Mouse (Mus musculus) 3T3-L1 (cell line): ENCODE results near the gene Xpo4.
A peak's percentile ranks its signal among the peaks of the same experiment; 100 is the strongest.

Experiments
- DNase-seq: peaks from one replicate; pipeline ENCODE4 v3.0.0-alpha.2; 2015; ENCODE audit warnings: low read depth, low spot score

The Xpo4 gene

GRCm38 (mm10) chr14:57609816-57610329, 55.4 kb downstream of the Xpo4 start:
- no peak for DNase-seq

- DNase-seq: peak; percentile 91
Observed at GRCm38 (mm10) chr14:57607500-57607899, 57.7 kb downstream of the Xpo4 start.

GRCm38 (mm10) chr14:57606663-57607365, 58.4 kb downstream of the Xpo4 start:
- peak; percentile 73 for DNase-seq

GRCm38 (mm10) chr14:57593279-57593678, 72.0 kb downstream of the Xpo4 start:
- no peak for DNase-seq

GRCm38 (mm10) chr14:57591830-57592229, 73.4 kb downstream of the Xpo4 start:
- no peak for DNase-seq

GRCm38 (mm10) chr14:57576364-57577060, 88.7 kb downstream of the Xpo4 start:
- no peak for DNase-seq

GRCm38 (mm10) chr14:57574792-57575587, 90.2 kb downstream of the Xpo4 start:
- DNase-seq: peak; percentile 26

- peak; percentile 95 for DNase-seq
Observed at GRCm38 (mm10) chr14:57571155-57572133, 93.8 kb downstream of the Xpo4 start, which contains the start of gene Eef1akmt1. Gene Eef1akmt1 (minus strand): TSS chr14:57571612.

GRCm38 (mm10) chr14:57565626-57566025, 99.6 kb downstream of the Xpo4 start:
- DNase-seq: no peak

GRCm38 (mm10) chr14:57556922-57557321, 108.3 kb downstream of the Xpo4 start:
- DNase-seq: no peak

GRCm38 (mm10) chr14:57555471-57556070, 109.7 kb downstream of the Xpo4 start:
- no peak for DNase-seq

- DNase-seq: no peak
Observed at GRCm38 (mm10) chr14:57554434-57554833, 110.8 kb downstream of the Xpo4 start.

- DNase-seq: no peak
Observed at GRCm38 (mm10) chr14:57552945-57553344, 112.3 kb downstream of the Xpo4 start.

- no peak for DNase-seq
Observed at GRCm38 (mm10) chr14:57547062-57547461, 118.2 kb downstream of the Xpo4 start.

GRCm38 (mm10) chr14:57546557-57547021, 118.6 kb downstream of the Xpo4 start:
- no peak for DNase-seq

- DNase-seq: no peak
Observed at GRCm38 (mm10) chr14:57546131-57546530, 119.1 kb downstream of the Xpo4 start.

GRCm38 (mm10) chr14:57545526-57545925, 119.7 kb downstream of the Xpo4 start:
- no peak for DNase-seq

- no peak for DNase-seq
Observed at GRCm38 (mm10) chr14:57543420-57544039, 121.7 kb downstream of the Xpo4 start.

- no peak for DNase-seq
Observed at GRCm38 (mm10) chr14:57542231-57542630, 123.0 kb downstream of the Xpo4 start.

GRCm38 (mm10) chr14:57540683-57541082, 124.5 kb downstream of the Xpo4 start:
- DNase-seq: no peak
